Mouse (Mus musculus) liver, adult (tissue): ENCODE data around the gene Lhfpl3.

Source experiments
- GATA4 ChIP-seq: IDR thresholded peaks from 2 replicates; pipeline ENCODE4 v1.6.1; 2014; ENCODE audit warnings: mild to moderate bottlenecking, low read length; ENCODE audit not compliant: insufficient replicate concordance

Gene Lhfpl3

GRCm38 (mm10) chr5:23289149-23289548 is 543.3 kb downstream of the Lhfpl3 start:
- TF ChIP-seq GATA4 = no peak
